Mouse (Mus musculus) E14TG2a.4 (cell line): ENCODE measurements around the gene Mrps18a.

Experiments used
- H3K27me3 ChIP-seq: 2 replicates; pipeline ENCODE4 v1.6.1; 2014; ENCODE audit warnings: low read length, control low read depth; ENCODE audit not compliant: insufficient read depth
- H3K36me3 ChIP-seq: 2 replicates; pipeline ENCODE4 v1.6.1; 2014; ENCODE audit warnings: low read length, control low read depth; ENCODE audit not compliant: insufficient read depth
- H3K4me1 ChIP-seq: replicated peaks from 2 replicates; pipeline ENCODE4 v1.6.1; 2014; ENCODE audit warnings: low read depth, low read length, control low read depth
- H3K4me3 ChIP-seq: replicated peaks from 2 replicates; pipeline ENCODE4 v1.5.1; 2014; ENCODE audit warnings: mild to moderate bottlenecking, low read length
- H3K9me3 ChIP-seq: 2 replicates; pipeline ENCODE4 v1.6.1; 2014; ENCODE audit warnings: low read length, control low read depth
- CTCF ChIP-seq: conservative IDR thresholded peaks from 2 replicates; pipeline ENCODE4 v1.5.1; 2014; ENCODE audit warnings: low read length
- NANOG ChIP-seq: IDR thresholded peaks from 2 replicates; pipeline ENCODE4 v1.6.1; 2014; ENCODE audit warnings: borderline replicate concordance, low read length, mixed read lengths
- POU5F1 ChIP-seq: IDR thresholded peaks from 2 replicates; pipeline ENCODE4 v1.6.1; 2014; ENCODE audit warnings: low read length, borderline replicate concordance

Gene Mrps18a

GRCm38 (mm10) chr17:46161710-46162109 is 50.9 kb downstream of the Mrps18a start:
- no peak for TF ChIP-seq POU5F1
- 0 out of 2 replicates have a peak, but pooled peaks have one; percentile 4 for TF ChIP-seq CTCF
- no peak for TF ChIP-seq NANOG
- Histone ChIP-seq H3K4me3 (peak overlapping the region; percentile 92), H3K9me3 (no peaks in the 10 kb centered on the region), H3K4me1 (peaks cover 67% of the 10 kb centered on the region), H3K27me3 (no peaks in the 10 kb centered on the region), H3K36me3 (peaks cover 33% of the 10 kb centered on the region)

GRCm38 (mm10) chr17:46162551-46162950 is 51.8 kb downstream of the Mrps18a start:
- TF ChIP-seq POU5F1, result no peak
- no peak for TF ChIP-seq NANOG
- no peak for TF ChIP-seq CTCF
- Histone ChIP-seq H3K4me1 (peaks cover 66% of the 10 kb centered on the region), H3K27me3 (no peaks in the 10 kb centered on the region), H3K9me3 (no peaks in the 10 kb centered on the region), H3K36me3 (peaks cover 41% of the 10 kb centered on the region), H3K4me3 (no peak overlapping the region)

GRCm38 (mm10) chr17:46162951-46163421 is 52.2 kb downstream of the Mrps18a start:
- Histone ChIP-seq H3K36me3 (peaks cover 45% of the 10 kb centered on the region), H3K4me1 (peaks cover 70% of the 10 kb centered on the region), H3K4me3 (no peak overlapping the region), H3K27me3 (no peaks in the 10 kb centered on the region), H3K9me3 (no peaks in the 10 kb centered on the region)
- TF ChIP-seq CTCF (no peak), POU5F1 (no peak), NANOG (no peak)

GRCm38 (mm10) chr17:46164301-46164700 is 53.5 kb downstream of the Mrps18a start:
- TF ChIP-seq NANOG (no peak), CTCF (no peak), POU5F1 (no peak)
- Histone ChIP-seq H3K4me3 (no peak overlapping the region), H3K36me3 (peaks cover 58% of the 10 kb centered on the region), H3K4me1 (peaks cover 78% of the 10 kb centered on the region), H3K9me3 (no peaks in the 10 kb centered on the region), H3K27me3 (no peaks in the 10 kb centered on the region)

- H3K4me1 ChIP-seq, result peaks cover 78% of the 10 kb centered on the region
- no peak overlapping the region for H3K4me3 ChIP-seq
- H3K36me3 ChIP-seq, result peaks cover 63% of the 10 kb centered on the region
- H3K27me3 ChIP-seq, result no peaks in the 10 kb centered on the region
- TF ChIP-seq CTCF (no peak), POU5F1 (no peak), NANOG (no peak)
- H3K9me3 ChIP-seq, result no peaks in the 10 kb centered on the region
Measured at GRCm38 (mm10) chr17:46164791-46165190, 54.0 kb downstream of the Mrps18a start.

GRCm38 (mm10) chr17:46165460-46165859 is 54.7 kb downstream of the Mrps18a start:
- Histone ChIP-seq H3K4me3 (no peak overlapping the region), H3K9me3 (no peaks in the 10 kb centered on the region), H3K36me3 (peaks cover 70% of the 10 kb centered on the region), H3K4me1 (peaks cover 77% of the 10 kb centered on the region), H3K27me3 (no peaks in the 10 kb centered on the region)
- no peak for TF ChIP-seq NANOG
- TF ChIP-seq POU5F1, result no peak
- no peak for TF ChIP-seq CTCF

GRCm38 (mm10) chr17:46166270-46166669 is 55.5 kb downstream of the Mrps18a start:
- peaks cover 76% of the 10 kb centered on the region for H3K4me1 ChIP-seq
- TF ChIP-seq CTCF, result no peak
- TF ChIP-seq NANOG, result no peak
- no peak for TF ChIP-seq POU5F1
- H3K27me3 ChIP-seq, result no peaks in the 10 kb centered on the region
- no peaks in the 10 kb centered on the region for H3K9me3 ChIP-seq
- no peak overlapping the region for H3K4me3 ChIP-seq
- H3K36me3 ChIP-seq, result peaks cover 78% of the 10 kb centered on the region

GRCm38 (mm10) chr17:46167014-46167413 is 56.2 kb downstream of the Mrps18a start:
- H3K9me3 ChIP-seq, result no peaks in the 10 kb centered on the region
- peak; percentile 18; the same call in 1 of the 2 replicates for TF ChIP-seq CTCF
- TF ChIP-seq POU5F1, result no peak
- no peak for TF ChIP-seq NANOG
- H3K4me3 ChIP-seq, result no peak overlapping the region
- H3K36me3 ChIP-seq, result peaks cover 85% of the 10 kb centered on the region
- H3K27me3 ChIP-seq, result no peaks in the 10 kb centered on the region
- H3K4me1 ChIP-seq, result peaks cover 69% of the 10 kb centered on the region

GRCm38 (mm10) chr17:46168318-46168717 is 57.5 kb downstream of the Mrps18a start:
- H3K36me3 ChIP-seq, result peaks cover 96% of the 10 kb centered on the region

More at GRCm38 (mm10) chr17:46168318-46168717, 57.5 kb downstream of the Mrps18a start:
- no peaks in the 10 kb centered on the region for H3K9me3 ChIP-seq
- H3K27me3 ChIP-seq, result no peaks in the 10 kb centered on the region
- TF ChIP-seq CTCF (no peak), NANOG (no peak), POU5F1 (no peak)
- H3K4me1 ChIP-seq, result peaks cover 61% of the 10 kb centered on the region
- no peak overlapping the region for H3K4me3 ChIP-seq
